Mouse (Mus musculus) frontal cortex, adult (tissue): Measurements from ENCODE around the gene Bbs7.

ENCODE experiments used
- ATAC-seq: cut with Nextera tagmentation; 2 replicates; pipeline ENCODE4 v1.9.2; 2017; ENCODE audit warnings: mild to moderate bottlenecking, moderate library complexity, mixed read lengths; ENCODE audit not compliant: low TSS enrichment

Bbs7 gene

DNA sequence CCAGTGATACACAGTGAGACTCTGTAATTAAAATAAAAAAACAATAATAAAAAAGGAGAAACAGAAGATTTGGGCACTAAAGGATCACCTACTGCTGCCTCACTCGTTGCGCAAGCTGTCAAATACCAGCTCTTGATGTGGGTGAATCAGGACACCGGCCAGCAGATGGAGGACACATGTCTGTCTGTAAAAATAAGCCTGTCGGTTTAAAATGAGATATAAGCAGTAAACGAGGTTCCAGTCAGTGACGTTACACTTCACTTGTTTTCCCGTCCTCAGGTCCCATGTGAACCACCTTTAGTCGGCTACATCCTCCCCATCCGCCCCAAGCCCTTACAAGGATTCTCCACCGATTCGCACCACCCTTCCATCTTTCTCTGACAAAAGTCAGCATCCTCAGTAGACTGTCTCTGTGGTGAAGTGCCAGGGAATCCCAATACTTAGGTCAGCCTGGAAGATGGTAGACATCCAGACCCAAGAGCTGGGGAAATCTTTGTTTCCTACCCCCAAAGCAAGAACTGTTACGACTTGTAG lies 61.4 kb downstream of the Bbs7 start:
- peak; percentile 71 for ATAC-seq

DNA sequence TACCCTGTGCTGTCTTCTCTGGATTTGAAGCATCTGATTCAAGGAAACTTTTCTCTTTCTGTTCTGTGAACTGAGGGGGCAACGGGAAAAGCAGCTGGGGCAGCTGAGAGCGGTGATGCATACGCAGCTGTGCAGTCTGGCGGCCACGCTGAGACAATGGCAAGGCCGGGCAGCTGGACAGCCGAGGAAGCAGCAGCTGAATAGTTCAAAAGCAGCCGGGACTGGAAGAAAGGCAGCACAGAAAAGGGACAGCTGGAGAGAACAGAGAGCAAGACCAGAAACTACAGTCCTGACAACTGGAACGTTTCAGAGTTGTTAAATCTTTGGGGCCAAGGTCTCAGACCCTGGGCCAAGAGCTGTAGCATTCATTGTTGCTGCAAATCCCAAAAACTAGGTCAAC lies 61.9 kb downstream of the Bbs7 start:
- peak; percentile 39 for ATAC-seq

DNA sequence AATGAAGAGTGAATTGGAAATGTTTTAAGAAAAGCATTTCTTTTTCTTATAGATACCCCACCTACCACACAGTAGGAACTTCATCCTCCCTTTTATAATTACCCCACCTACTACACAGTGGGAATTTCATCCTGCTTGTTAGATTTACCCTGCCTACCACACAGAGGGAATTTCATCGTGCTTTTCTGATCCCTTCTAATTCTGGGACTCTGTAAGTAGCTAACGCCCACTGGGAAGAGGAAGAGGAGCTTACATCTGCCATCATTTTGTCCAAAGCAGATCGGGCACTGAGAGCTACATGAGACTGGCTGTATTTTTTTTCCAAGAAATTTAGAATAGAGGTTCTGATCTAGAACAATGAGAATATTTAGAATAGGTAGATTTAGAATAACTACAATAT lies 68.3 kb downstream of the Bbs7 start:
- ATAC-seq = peak; percentile 79

DNA sequence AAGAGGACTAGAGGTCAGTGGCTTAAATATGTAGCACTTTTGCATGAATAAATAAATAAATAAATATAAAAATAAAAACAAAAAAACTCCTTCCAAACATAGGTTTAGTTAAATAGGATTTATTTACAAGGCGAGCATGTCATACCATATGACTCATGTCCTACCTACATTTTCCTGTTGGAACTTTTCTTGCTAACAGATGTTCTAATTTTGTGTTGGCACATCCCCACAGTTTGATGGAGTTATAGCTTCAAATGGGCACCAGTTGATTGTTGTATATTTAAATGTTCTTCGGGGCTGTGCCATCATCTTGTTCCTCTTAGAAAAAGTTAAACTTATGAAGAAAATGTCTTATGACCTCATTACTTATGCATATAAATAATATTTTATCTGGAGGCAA lies 71.9 kb downstream of the Bbs7 start:
- ATAC-seq = no peak

DNA sequence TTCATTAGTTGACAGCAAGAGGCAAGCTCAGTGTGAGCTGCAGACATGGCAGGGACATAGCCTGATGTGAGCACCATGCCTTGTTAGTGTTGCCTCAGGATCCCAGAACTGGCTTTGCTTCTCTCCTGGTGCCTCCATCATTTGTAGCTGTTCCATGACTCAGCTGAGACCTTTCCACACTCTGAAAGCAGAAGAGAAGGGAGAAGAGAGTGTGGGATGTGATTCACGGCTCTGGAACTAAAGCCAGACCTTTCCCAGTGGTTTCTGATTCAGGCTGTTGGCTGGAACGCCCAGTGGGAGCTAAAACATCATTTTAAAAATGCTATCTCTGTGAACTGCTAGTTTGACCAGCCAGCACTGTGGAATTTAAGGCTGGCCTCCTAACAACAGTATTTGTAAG lies 72.5 kb downstream of the Bbs7 start:
- peak; percentile 62 for ATAC-seq

DNA sequence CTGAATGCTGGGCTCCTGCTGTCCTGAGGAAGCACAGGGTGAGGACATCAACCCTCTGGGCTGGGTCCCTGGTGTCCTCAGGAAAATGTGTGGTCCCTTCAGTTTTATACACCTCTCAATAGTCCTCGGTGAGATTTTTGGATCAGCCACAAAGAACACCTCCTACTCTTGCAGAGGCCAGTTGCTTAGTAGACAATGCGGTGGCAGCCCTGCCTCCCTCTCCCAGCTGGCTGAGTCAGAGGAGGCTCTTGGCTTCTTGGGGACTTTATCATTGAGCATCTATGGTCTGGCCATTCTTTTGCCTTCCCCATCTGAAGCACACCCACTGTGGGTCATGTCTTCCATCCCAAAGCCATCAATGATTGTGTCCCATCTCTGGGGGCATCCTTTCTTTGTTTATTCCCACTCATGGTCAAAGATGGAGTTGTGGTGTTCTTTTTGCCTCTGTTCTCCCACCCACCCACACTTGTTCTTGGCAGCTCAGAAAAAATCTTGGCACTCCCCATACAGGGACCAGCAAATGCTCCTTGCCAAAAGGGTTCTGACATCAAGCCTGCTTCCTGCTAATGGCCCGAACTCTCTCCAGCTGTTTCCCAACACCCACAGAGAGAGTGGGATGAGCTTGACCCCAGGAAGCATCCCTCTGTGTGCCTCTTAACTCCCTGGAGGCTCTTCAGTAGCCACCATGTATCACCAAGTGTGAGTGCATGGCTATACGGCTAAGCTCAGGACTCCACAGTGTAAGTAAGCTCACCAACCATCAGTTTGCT lies 75.4 kb downstream of the Bbs7 start:
- peak; percentile 82 for ATAC-seq

DNA sequence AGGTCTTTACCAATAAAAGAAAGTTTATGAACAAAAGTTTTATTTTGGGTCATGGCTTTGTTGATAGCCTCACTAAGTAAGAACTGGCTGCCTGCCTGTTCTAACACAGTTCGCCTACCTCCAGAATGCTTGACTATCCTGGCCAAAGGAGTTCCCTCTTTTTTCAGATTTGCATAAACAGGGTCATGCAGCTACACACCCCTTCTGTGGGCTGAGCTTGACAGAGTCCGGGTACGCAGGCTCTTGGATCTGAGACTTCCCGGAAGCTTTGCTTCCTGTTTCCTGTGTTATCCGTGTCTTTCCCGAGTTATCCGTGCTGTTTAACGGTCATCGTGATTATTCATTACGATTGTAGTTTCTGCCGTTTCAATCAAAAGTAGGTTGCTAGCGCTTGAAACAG lies 77.2 kb downstream of the Bbs7 start:
- no peak for ATAC-seq

DNA sequence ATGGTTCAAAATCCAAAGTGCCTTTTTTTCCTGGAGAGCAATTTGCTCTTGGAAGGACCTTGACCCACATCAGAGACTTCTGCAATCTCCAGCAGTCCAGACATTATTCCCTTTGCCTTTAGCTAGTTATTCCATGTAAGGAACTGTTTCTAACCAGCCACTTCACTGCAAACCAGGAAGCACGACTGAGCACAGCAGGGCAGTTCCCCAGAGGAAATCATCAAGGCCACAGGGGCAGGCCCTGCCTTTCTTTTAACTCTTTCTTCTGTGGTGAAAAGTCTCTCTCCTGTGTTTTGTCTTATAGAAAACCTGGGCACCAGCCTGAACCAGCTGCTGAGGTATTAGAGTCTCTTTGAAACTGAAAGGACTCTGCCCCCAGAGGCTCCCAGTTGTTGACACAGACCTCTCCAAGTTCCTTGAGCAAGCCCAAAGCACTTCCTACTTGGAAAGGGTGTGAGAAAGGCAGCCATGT lies 80.0 kb downstream of the Bbs7 start:
- ATAC-seq = no peak

DNA sequence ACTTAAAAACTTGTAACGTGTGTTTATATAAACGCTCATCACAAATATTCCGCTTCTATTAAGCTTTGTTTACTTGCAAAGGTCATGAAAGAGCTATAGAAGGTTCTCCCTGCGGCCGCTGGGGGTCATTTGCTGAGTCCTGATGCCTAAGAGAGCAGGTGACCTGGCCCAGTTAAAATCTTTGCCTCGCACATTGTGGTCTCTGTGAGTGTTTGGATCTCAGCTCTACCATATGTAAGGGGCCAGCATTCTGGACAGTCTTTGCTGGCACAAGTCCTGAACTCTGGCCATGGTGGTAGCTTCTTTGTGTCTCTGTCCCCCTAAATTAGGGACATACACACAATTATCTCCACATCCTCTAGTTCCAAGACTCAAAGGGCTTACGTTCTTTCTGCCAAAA lies 80.5 kb downstream of the Bbs7 start:
- no peak for ATAC-seq

DNA sequence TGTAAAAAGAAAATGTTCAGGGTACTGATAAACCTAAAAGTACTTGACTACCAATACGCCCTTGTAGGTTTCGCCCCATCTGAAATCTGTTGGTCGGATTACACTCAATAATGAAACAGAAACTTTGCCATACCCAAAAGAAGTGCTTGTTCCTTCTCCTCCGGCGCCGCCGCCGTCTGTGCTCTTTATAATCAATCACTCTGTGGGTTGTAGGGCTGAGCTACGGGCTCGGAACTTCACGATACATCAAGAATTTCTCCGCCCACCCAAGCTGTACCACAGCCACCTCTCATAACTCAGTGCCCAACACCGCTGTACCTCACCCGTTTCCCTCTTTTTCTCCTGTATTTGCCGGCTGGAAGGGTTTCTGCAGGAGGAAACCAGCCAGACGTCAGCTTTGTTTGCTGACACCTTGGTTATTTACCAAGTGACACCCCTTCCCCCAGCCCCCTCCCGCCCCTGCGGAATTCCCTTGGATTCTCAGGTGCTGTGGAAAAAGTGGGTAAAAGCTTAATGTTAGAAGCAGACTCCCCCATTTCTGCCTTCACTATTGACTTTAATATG lies 81.2 kb downstream of the Bbs7 start:
- peak; percentile 25; the same call in 1 of the 2 replicates for ATAC-seq

DNA sequence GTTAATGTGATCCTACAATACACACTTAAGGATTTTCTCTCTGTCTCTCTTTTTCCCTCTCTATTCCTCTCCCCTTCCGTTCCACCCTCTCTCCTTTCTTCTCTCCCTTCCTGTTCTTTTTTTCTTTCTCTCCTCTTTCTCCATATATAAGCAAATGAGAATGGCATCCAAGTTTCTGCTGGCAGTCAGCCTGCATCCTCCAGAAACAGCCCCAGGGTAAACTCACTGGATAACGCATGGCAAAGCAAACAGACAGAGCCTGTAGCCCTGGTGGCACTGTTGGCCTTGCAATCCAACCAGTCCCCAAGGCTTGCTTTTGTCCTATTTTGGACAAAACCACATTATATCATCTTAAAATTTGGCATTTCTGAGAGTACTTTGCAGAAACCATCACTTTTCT lies 82.0 kb downstream of the Bbs7 start:
- ATAC-seq = peak; percentile 35; the same call in 1 of the 2 replicates

DNA sequence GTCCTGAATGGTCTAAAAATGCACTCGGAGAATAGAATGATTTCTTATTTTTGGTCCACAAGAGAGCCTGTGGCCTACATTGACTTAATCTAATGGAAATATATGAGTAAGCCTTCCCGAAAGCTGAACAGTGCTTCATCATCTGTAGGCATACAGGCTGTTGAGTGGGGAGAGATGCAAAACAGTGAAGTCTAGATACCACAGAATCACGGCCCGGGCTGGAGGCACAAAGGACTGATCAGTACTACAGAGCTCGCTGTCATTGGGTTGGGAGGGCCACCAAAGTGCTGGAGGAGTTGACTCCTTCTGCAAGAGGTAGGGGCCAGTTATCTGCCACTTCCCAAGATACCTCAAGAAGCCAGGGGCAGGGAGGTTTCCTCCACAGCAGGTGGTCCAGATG lies 82.5 kb downstream of the Bbs7 start:
- peak; percentile 79 for ATAC-seq

DNA sequence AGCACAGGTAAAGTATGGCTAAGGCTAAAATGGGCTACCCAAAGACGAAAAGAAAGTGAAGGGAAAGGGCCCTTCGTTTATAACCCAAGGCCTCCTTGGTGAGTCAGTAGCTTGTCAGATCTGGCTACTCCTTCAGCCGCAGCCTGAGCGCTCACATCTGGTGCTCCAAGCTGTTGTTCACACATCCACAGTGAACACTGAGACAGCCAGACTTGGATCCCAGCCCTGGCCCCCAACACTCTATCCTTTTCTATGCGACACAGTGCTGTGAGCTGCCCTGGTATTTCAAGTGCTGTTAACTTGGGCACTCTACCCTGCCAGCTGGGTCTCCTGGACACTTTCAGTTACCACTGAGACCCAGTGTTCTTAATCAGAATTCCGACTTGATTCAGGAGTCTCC lies 82.9 kb downstream of the Bbs7 start:
- ATAC-seq = peak; percentile 79

DNA sequence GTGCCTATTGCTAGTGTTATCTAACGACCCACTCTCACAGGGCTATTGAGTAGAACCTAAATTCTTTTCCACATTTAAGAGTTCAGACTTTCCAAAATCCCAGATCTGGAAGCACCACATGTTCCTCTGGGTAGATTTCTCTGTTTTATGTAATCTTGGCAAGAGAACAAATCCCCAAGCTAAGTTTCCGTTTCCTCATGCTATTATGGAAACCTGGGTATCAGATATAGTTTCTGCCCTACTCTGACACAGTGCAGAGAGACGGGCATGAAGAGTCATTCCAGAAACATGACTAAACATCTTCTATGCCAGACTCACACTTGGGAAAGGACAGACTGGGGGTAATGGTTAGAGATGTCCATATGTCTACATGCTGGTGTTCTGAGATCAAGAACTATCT lies 88.8 kb downstream of the Bbs7 start:
- peak; percentile 53 for ATAC-seq
